Mouse (Mus musculus) lung, adult 2 months (tissue): ENCODE data around the gene Coil.

Source experiments
- CTCF ChIP-seq: fragments of 200-500 bp; IDR thresholded peaks from 2 replicates; pipeline ENCODE4 v1.5.1; 2011; ENCODE audit warnings: mild to moderate bottlenecking, low read length, control low read depth; ENCODE audit not compliant: insufficient read depth
- POLR2A ChIP-seq: fragments of 200-500 bp; IDR thresholded peaks from 2 replicates; pipeline ENCODE4 v1.6.1; 2011; ENCODE audit warnings: low read depth, mild to moderate bottlenecking, control low read depth, low read length, borderline replicate concordance; ENCODE audit errors: extremely low read depth

- no peak for TF ChIP-seq CTCF
- TF ChIP-seq POLR2A: no peak
Measured at GRCm38 (mm10) chr11:89007582-89007981, 37.5 kb downstream of the Coil start.
